Mouse (Mus musculus) embryo, embryonic 10 days (tissue): ENCODE data around the gene Cebpzos.
A peak's percentile ranks its signal among the peaks of the same experiment; 100 is the strongest.

Experiments used
- DNase-seq: peaks from one replicate; pipeline ENCODE4 v3.0.0-alpha.2; 2015; ENCODE audit warnings: low spot score

The Cebpzos gene

DNA sequence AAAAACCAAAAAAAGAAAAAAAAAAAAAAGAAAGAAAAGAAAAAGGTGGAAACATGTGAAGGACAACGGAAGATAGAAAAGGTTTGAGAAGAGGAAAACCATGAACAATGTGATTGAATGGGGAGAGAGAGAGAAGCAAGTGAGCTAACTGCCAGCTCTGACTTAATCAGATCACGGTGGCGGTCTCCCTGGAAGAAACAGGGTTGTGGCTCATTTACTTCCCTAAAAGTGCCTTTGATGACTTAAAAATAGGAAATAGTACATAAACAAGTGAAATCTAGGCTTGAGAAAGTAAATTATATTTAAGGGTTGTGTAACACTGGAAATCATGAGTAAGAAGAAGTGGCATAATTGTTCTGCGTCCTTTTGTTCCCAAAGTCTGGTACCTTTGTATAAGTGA, 22.6 kb downstream of the Cebpzos start:
- DNase-seq, result no peak

DNA sequence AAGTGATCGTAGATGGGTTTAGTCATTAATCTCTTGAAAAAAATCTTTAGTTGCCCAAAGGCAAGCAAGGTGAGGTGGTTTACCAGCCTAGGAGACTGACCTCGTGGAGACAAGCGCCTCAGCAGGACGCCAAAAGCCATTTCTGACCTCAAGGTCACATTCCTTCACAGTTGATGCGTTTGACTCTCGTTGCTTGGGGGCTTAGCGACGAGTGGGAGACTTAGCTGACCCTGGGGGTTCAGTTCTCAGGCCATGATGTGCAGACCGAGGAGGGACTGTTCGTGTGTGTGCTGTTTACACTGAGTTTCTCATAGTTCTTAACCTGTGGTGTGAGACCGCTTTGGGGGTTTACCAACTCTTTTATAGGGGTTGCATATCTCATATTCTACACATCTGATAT, 26.3 kb downstream of the Cebpzos start:
- peak; percentile 41 for DNase-seq

DNA sequence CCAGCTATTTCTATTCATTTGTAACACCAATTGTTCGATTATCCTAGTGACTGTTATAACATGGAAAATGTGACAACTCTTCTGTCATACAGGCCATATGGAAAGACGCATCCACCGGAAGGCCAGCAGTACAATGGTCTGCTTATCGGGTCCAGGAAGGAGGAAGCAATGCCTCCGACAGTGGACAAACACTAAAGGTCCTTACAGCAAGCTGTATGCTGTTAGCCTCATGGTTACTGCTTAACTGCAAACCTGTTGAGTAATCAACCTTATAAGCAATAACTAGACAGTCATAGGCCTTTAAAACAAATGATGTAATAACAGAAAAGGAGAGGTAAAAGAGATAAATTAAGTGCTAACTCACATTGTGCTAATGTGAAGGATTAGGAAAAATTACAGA, 34.9 kb downstream of the Cebpzos start:
- DNase-seq, result no peak

DNA sequence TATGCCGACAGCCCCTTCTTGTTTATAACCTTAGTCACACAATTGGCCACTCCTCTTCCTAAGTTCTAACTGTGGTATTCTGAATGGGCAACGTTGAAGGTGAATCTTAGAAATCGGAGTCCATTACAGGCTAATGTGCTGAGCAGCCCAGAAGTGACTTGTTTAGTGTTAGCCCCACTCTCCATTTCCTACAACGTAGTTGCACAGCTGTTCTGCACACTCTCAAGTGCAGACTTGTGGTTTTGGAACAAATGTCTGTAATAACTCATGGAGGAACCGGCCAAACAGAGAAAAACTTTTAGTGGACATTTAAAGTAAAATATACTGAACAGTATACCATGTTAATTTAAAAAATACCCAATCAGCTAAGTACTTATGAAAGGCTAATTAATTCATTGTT, 35.8 kb downstream of the Cebpzos start:
- DNase-seq, result no peak

DNA sequence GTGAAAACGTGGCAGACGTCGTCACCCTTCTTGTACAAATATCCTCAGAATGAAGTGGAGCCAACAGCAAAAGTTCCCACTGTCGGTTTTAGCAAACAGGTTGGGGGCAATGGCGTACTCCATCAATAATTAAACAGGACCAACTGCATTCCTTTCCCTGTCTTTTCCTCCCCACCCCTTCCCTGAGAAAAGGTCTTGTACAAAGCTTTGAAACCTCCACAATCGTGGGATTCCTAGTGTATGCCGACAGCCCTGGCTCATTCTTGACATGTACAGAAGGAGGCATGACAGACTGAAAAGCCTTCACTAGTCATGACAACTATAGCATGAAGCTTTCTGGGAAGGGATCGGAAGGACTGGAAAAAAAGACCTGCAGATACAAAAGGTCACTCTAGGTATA, 36.9 kb downstream of the Cebpzos start:
- DNase-seq, result no peak

DNA sequence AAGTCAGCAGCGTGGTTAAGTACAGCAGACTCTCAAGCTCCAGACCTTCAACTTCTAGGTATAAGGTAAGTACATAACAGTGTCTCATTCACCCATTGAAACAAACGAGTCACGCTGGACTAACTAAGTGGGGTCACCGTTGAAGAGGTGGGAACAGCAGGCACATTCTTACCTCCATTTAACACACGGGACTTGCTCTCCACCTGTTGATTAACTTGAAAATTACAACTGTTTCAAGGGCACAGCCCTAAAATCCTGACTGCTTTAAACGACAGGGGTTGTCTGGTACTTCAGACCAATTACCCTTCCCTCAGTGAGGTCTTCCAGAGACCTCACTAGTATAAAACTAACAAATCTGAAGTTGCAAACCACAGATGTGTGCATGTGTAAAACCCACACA, 43.2 kb downstream of the Cebpzos start:
- DNase-seq, result no peak

DNA sequence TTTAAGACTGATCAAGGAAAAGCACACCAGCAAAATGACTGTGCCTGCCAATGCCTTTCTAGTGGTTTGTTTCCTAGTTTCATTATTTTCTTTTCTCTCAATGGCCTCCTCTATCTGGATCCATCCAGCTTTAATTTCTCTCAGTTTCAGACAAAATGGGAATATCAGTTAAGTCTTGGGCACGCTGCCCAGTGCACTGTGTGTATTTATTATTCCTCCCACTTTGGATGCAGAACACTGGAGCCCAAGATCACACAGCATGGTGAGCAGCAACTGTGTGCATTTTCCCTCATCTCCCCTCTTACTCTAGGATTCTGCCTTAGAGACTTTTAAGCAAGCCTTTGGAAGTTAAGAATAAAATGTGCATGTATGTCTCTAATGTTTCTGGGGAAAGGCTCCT, 48.1 kb downstream of the Cebpzos start:
- no peak for DNase-seq

DNA sequence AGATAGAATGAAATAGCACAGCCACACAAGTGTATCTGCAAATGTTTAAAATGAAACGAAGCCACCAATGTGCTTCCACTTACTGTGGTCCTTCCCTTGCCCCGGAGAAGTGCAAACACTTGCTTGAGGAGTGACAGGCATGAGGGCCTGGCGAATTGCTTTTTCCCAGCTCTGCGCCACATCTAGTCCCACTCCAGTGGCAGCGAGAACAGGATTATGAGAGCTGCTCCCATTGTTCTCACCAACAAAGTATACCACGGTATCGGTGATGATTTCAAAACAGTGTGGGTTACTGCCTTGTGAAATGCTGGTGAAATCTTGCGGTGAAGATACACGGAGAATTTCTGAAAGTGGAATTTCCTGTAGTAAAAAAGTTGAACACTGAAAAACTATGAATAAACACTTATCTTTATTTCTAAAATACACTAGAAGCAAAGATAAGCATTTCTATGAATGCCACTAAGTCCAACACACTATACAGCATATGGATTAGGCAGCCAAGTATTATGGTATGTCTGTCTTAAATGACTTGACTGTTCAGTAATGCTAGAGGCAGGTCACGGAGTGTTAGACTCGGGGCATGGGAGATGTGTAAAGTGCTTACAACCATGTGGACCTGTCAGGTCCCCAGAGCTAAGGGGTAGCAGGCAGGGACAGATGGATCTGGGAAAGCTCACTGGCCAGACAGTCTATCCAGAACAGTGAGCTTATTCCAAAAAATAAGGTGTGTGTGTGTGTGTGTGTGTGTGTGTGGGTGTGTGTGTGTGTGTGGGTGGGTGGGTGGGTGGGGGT, 50.0 kb downstream of the Cebpzos start:
- DNase-seq, result no peak

DNA sequence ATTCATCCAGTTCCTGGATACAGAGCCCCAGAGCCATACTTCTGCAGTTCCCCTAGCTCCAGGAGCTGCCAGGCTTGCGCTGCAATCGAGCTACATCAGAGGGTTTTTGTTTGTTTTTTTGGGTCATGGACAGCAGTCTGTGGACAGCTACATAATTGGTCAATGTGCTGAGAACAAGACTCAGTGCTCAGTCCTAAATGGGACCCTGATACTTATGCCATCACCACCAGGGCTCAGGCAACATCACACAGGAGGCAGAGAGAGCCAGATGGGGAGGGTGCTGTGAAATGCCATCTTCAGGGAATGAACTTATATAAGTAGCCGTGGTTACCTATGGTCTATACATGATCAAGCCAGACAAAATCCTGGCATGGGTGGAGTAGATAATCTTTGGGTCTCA, 52.2 kb downstream of the Cebpzos start:
- DNase-seq, result no peak
